Mouse (Mus musculus): ENCODE data around the gene Parvg.

Parvg gene

DNA sequence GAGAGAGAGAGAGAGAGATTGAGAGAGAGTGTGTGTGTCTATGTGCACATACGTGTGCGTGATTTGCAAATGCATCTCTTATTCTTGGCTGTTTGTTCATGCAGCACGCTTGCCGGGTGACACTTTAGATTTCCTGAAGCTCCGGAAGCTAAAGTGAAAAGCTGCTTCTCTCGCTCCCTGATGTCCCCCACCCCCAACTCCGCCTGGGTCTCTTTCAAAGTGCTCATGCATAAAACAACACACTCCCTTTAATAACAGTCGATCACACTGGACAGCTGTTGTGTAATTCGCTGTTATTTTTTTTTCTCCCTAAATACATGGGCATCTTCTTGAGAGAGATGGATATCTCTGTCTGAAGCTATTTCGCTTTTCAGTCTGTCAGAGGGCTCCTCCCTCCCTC is 18.5 kb upstream of the Parvg start:
- DNase-seq (ENCODE audit: low spot score in 2 of 2): no peak

DNA sequence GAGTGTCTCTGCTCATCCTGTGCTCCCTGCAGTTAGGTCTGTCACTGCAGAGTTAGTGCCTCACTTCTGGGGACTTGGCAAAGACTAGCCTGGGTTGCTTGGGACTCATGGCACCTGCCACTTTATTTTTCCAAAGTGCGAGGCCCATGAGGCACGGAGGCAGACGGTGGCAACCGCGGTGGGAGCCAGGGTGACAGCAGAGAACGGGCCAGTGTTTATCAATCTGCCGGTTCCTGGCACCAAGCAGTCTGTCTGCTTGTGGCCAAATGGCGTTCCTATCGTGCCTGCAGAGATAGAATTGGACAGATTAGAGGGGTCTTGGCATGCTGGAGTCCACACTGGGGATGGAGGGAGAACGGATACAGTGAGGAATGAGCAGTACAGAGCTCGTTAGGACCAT is 13.6 kb upstream of the Parvg start:
- no peak for DNase-seq (ENCODE audit: low spot score in 2 of 2)

DNA sequence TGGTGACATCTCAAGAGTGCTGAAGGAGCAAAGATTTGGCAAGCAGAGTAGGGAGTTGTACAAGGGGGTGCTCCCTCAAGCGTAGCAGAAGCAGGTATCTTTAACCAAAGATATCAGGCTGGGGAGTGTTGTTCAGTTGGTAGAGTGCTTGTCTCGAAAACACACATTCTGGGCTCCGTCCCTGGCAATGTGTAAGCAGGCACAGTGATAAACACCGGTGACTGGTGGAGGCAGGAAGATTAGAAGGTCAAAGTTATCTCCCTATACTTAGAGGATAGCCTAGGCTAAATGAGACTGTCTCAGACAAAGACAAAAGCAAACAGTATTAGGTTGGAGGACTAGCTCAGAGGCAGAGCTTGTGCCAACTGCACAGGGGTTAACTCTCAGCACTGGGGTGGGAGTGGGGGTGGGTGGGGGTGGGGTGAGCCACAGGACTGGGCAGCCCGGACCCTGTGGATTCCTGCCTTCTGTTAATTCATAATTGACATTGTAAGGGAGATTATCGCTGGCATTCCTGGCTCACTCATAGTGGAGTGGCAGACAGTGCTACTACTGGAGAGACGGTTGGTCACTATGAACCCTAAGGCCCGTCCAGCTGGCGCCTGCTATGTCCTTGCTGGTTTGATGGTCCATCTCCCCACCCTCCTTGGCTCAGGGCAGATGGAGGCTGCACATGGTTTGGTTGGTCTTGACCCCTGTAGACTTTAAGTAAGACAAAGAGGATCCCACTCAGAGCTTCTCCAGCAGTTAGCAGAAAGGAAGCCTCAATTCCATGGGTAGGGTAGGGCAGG is 12.3 kb upstream of the Parvg start:
- no peak for DNase-seq (ENCODE audit: low spot score in 2 of 2)

DNA sequence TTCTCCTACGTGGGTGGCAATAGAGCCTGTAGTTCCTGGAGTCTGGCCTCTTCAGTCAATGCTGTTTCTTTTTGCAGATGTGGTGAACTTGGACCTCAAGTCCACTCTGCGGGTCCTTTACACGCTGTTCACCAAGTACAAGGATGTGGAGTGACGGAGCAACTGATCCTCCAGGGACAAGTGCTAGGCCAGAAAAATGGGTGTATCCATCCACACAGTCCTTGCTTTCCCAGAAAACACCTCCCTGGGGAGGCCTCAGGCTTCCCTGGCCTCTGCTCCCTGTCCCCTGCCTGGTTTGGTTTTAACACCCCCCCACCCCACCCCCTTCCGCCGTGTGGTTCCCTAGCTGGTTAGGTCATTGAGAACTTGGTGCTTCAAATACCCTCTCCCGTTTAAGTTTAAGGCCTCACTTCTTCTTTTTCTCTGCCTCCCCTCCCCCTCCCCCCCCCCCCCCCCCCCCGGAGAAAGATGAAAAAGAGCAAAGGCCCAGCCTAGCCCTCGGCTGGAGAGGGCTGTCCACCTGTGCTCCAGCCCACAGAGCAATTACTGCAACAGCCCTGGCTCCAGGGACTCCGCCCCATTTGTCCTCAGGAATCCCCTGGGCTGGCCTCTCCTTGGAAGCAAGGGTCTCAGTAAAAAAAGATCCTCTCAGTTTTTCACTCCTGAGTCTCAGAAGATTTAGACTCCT is 10.8 kb upstream of the Parvg start:
- no peak for DNase-seq (ENCODE audit: low spot score in 2 of 2)

DNA sequence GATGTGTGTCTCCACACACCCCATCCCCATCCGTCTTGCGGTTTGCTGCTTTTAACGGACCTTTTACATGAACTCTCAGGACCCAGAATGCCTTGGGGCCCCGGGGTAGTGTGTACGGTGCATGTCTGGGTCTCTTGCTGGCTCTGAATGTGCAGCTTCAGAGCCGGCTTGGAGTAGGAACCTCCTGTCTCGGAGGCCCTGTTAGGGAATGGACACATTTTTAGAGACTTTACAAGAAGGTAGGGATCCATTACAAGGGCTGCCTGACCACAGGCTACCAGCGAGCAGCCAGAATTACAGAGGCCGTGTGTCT is 10.3 kb upstream of the Parvg start:
- no peak for DNase-seq (ENCODE audit: low spot score in 2 of 2)

DNA sequence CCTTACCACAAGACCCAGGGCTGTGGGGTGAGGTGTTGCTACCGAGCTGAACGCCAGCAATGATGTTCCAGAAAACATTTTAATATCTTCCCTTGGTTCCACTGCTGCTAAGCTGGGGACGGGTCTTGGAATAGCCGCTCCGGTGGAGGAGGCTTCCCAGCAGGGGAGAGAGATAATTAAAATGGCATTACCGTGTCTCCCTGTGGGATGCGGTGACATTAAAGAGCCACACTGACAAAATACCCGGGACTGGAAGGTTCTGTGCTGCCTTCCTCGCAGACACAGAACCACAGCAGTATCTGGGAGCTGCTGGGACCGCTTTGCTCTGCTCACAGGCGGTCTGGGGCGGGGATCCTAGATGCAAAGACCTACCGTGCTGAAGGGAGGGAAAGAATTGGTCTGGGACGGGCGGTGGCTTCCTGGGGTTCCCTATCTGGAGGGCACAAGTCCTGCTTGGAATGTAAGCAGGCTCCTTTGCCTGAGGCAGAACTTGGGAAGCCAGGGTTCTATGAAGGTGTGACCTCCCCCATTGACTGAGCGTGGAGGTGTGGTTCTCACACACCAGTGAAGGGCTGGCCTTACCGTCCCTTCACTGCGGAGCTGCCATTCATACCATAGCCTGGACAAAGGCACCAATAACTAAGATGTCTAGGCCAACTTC is 9.3 kb upstream of the Parvg start:
- DNase-seq (ENCODE audit: low spot score in 2 of 2): no peak

DNA sequence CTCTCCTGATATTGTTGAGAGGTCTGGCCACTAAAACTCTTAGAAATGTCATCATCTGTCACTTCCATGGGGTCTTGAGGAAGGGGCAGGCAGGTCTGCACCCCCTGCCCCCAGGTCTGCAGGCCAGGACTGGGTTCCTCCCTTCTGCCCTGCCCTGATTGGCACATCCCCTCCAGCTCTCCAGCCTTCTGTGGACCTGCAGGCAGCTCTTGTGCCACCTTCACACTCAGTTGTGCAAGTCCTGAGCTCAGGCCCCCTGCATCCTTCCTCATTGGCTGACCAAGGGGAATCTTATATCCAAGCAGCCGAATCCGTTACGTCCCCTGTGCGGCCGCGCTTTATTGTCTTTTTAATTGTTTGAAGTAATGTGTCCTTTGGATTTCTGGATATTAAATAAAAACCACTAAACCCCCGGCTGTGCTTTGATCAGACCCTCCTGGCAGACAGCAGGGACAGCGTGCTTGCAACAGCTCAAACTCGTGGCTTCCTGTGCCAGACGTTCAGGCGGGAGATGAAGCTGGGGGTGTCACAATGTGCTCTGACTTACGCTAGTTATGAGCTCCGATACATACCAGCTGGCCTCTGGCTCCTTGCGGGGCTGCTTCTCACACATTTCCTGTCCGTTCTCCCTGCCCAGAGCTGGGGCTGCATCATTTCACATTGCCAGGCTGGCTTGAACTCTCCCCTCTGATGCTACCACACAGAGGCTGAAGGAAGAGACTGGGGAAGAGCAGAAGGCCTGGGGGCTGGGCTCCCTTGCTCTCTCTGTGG is 8.4 kb upstream of the Parvg start:
- no peak for DNase-seq (ENCODE audit: low spot score in 2 of 2)

GRCm38 (mm10) chr15:84319393-84319792 is 4.4 kb upstream of the Parvg start:
- no peak for DNase-seq (ENCODE audit: low spot score in 2 of 2)

DNA sequence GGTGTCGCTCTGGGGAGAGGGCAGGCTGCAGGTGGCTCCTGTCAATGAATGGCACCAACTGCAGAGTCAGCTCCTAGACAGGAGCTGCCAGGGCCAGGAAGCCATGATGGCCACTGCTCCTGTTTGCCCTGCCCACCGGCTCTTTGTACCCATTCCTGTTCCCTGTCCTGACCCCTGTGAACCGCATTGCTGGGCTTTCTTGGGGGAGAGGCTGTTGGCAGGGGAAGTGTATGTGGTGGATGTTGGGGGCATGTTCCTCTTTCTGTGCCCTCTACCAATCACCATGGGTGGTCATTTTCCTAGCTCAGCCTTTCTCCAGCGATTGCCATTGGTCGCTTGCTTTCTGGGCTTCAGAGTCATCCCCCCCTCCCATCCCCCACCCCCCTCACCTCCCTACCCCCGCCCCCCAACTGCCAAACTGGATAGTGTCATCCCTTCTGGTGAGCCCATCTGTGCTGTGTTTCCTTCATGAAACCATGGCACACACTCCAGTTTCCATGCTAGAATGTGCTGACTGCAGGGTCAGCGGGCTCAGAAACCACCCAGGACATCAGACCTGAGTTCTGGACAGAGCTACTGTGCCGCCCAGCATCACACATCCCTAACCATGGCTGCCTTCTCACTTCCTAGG is 2.2 kb upstream of the Parvg start:
- no peak for DNase-seq (ENCODE audit: low spot score in 2 of 2)

DNA sequence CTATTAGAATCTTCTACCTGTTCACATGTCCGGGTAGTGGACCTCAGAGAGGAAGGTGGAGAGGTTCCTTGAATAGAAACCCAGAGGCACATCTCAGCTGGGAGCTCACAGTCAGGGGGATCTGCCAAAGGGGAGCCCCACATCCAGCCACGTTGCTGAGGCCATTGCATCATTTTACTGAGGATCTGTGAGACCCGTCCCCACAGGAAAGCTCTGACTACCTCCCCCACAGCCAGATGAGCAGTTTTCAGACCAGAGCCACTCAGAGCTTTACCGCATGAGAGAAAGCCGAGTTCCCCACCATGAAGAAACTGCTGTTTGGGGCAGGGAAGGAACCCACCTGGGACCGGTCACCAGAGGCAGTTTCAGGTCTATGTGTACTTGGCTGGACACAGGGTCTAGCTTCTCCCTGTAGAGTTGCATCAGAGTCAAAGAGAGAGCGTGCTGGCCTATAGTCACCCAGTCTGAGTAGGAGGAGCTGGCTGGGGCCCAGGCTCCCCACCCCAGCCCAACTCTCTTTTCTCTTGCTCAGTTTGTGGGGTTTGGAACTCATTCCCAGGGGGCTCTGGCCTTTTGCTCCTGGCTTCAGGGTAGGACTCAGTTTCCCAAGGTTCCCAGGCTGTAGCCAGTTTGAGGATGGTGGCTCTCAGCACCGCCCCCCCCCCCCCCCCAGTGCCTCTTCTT is 1.2 kb downstream of the Parvg start:
- no peak for DNase-seq (ENCODE audit: low spot score in 2 of 2)

DNA sequence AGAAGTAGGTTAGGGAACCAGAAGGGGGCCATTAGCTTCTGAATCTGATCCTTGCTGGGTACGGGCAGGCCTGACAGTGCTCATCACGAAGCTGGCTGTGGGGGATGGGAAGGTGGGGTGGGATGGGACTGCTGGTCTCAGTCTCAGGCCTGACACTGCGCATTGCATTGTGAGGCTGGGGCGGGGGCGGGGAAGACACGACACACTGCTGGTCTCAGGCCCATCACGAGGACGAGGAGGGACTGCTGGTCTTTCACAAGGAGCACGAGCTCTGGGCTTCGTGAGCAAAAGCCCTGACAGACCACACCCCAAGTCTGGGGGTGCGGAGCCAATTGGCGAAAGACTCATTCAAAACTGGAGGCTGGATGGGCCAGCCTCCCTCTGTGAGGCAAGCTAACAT is 1.9 kb downstream of the Parvg start:
- no peak for DNase-seq (ENCODE audit: low spot score in 2 of 2)

DNA sequence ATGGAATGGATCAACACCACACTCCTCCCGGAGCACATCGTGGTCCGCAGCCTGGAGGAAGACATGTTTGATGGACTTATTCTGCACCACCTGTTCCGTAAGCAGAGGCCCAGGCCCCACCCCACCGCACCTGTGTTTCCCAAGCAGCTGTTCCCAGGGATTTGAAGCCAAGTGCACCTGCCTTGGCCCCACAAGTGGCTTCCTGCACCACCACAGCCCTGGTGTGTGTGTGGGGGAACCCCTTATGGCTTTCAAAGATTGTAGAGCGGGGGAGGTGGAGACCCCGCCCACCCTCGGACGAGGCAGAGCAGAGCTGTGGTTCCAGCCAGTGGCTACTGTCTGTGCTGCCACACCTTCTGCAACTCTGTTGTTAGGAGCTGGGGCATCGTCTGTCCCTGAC is 5.0 kb downstream of the Parvg start:
- DNase-seq (ENCODE audit: low spot score in 2 of 2): no peak

- DNase-seq (ENCODE audit: low spot score in 2 of 2): no peak
Measured at GRCm38 (mm10) chr15:84329940-84330339, 6.1 kb downstream of the Parvg start.

GRCm38 (mm10) chr15:84331066-84331612 is 7.3 kb downstream of the Parvg start:
- DNase-seq (ENCODE audit: low spot score in 2 of 2): no peak

- DNase-seq (ENCODE audit: low spot score in 2 of 2): no peak
Measured at GRCm38 (mm10) chr15:84336281-84336817, 12.5 kb downstream of the Parvg start.

DNA sequence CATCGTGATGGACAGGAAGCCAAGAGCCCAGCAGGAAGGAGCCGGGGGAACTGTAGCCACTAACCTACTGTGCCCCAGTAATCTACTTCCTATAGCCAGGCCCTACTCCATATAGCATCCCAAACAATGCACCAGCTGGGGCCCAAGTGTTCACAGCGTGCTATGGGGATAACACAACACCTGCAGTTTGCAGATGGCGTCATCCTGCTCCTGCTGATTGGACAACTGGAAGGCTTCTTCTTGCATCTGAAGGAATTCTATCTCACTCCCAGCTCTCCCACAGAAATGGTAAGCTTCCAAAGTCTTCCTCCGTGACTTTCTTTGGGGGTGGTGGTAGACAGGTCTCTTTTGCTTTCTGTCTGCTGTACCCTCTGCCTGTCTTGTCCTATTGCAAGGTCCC is 13.8 kb downstream of the Parvg start:
- no peak for DNase-seq (ENCODE audit: low spot score in 2 of 2)

GRCm38 (mm10) chr15:84340926-84341325 is 17.1 kb downstream of the Parvg start:
- DNase-seq (ENCODE audit: low spot score in 2 of 2): no peak

- DNase-seq (ENCODE audit: low spot score in 2 of 2): no peak
Measured at GRCm38 (mm10) chr15:84348769-84349168, 24.9 kb downstream of the Parvg start.

DNA sequence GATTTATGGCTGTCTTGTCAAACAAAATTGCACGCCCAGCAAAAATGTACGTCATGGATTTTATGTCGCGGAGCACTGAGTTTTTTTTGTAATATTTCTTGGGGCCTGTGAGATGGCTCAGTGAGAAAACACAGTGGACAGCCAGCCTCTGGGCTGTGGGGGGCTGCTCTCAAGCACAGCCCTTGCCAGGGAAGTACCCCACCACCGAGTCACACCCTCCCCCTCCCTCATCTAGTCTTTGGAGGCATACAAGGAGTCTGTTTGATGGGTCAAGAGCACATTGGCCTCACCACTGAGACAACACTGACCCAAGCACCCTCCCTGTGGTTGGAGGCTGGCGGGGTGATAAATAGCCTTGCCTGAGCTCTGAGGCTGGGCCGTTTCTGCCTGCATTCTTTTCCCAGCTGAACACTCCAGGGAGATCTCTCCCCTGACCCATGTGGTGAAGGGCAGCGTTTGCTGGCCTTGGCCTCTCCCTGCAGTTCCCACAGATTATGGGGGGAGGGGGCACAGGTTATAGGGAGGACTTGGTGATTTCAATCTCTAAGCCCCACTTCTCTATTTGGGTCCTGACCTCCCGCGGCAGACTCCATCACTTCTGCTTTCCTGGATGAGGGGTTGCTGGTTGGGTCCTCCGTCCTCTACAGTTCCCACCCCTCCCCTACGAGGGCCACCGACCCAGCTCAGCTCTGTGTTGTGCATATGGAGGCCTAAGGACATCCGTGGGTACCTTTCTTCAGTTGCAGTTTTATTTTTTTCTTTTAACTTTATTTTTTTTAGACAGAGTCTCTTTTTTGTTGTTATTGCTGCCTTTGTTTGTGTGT is 26.3 kb downstream of the Parvg start:
- no peak for DNase-seq (ENCODE audit: low spot score in 2 of 2)

- no peak for DNase-seq (ENCODE audit: low spot score in 2 of 2)
Measured at GRCm38 (mm10) chr15:84351342-84351741, 27.5 kb downstream of the Parvg start.
